Mouse (Mus musculus) CD8-positive naive resting alpha-beta T cell, adult 57 days (primary cell): Measurements from ENCODE around the gene Ptpro. TPM values are rescaled to one million over a fixed set of nuclear protein-coding genes. Genes with fewer than 3 reads are reported as not detected.

Experiments used
- total RNA-seq: library from RNA; stranded (reverse); gene quantifications from one replicate; pipeline ENCODE4 v1.2.4, GENCODE M21; 2023

Gene Ptpro
- total RNA-seq: 0.43 TPM

GRCm38 (mm10) chr6:137252194-137252886, at the start of gene Ptpro:
Gene Ptpro, plus strand, starts transcription at chr6:137252319.

Other genes with a start within 250 kb of the Ptpro start
- gene Rerg, start 81.8 kb upstream of the Ptpro start, total RNA-seq: not detected